Mouse (Mus musculus) liver, adult 2 months (tissue): ENCODE data around the gene Gata2.

Experiments used
- CTCF ChIP-seq: fragments of 200-500 bp; IDR thresholded peaks from 2 replicates; pipeline ENCODE4 v1.5.1; 2011; ENCODE audit warnings: low read depth, low read length, control low read depth
- POLR2A ChIP-seq: fragments of 200-500 bp; IDR thresholded peaks from 2 replicates; pipeline ENCODE4 v1.6.1; 2011; ENCODE audit warnings: low read length, control low read depth; ENCODE audit not compliant: insufficient read depth; ENCODE audit errors: extremely low read depth

DNA sequence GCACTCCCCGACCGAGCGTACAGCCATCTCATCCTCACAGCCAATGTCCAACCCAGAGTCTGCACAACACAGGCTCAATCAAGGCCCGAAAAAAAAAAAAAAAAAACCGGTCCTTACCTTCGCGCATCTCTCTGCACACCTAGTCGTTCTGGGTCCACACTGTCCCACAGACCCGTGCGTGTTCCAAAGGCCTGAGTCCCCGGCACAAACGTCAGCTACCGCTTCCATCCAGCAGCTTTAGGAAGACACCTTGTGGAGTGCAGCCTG lies 3.7 kb upstream of the Gata2 start:
- TF ChIP-seq POLR2A = no peak
- no peak for TF ChIP-seq CTCF
